Mouse (Mus musculus) frontal cortex, postnatal 10 days (tissue): Measurements from ENCODE around the gene Ntf3.

ENCODE experiments used
- DNase-seq, 2 experiments: peaks; one replicate each; pipeline ENCODE4 v3.0.0; 2022; ENCODE audit warnings: low spot score in 2 of 2, mixed read lengths in 1 of 2

The Ntf3 gene

GRCm38 (mm10) chr6:126106051-126106797 lies 60.5 kb downstream of the Ntf3 start:
- peak in 1 of 2 experiments; percentile 35 for DNase-seq

GRCm38 (mm10) chr6:126105083-126105740 lies 61.5 kb downstream of the Ntf3 start:
- DNase-seq, result no peak

- DNase-seq, result no peak
Measured at GRCm38 (mm10) chr6:126102571-126102970, 64.1 kb downstream of the Ntf3 start.

GRCm38 (mm10) chr6:126102007-126102406 lies 64.7 kb downstream of the Ntf3 start:
- no peak for DNase-seq

GRCm38 (mm10) chr6:126100579-126100978 lies 66.1 kb downstream of the Ntf3 start:
- no peak for DNase-seq

- no peak for DNase-seq
Measured at GRCm38 (mm10) chr6:126097471-126097870, 69.2 kb downstream of the Ntf3 start.

GRCm38 (mm10) chr6:126096085-126096484 lies 70.6 kb downstream of the Ntf3 start:
- DNase-seq, result peak; percentile 22 to 25

- DNase-seq, result no peak
Measured at GRCm38 (mm10) chr6:126095041-126095440, 71.7 kb downstream of the Ntf3 start.

GRCm38 (mm10) chr6:126092026-126092425 lies 74.7 kb downstream of the Ntf3 start:
- no peak for DNase-seq

GRCm38 (mm10) chr6:126090063-126090462 lies 76.6 kb downstream of the Ntf3 start:
- no peak for DNase-seq

GRCm38 (mm10) chr6:126088489-126089265 lies 78.0 kb downstream of the Ntf3 start:
- DNase-seq, result no peak

GRCm38 (mm10) chr6:126086321-126086950 lies 80.3 kb downstream of the Ntf3 start:
- DNase-seq, result no peak

- DNase-seq, result no peak
Measured at GRCm38 (mm10) chr6:126080531-126080930, 86.2 kb downstream of the Ntf3 start.

GRCm38 (mm10) chr6:126057706-126058105 lies 109.0 kb downstream of the Ntf3 start:
- no peak for DNase-seq

- no peak for DNase-seq
Measured at GRCm38 (mm10) chr6:126053136-126053535, 113.6 kb downstream of the Ntf3 start.
